Mouse (Mus musculus) embryonic stem cell, embryonic (primary cell): ENCODE measurements around the gene Baiap3.

Experiments used
- CTCF ChIA-PET, 4 experiments: fragments of 300-600 bp in 2 of 4; fragments of 350-600 bp in 2 of 4; sonication (Branson Sonifier 250); formaldehyde crosslinking; loops; one replicate each; lab custom pipeline; 2022; ENCODE audit warnings: inconsistent platforms in 2 of 4; lab: Charles Lee
- POLR2A ChIA-PET, 4 experiments: fragments of 300-600 bp in 2 of 4; fragments of 350-600 bp in 2 of 4; sonication (Branson Sonifier 250); formaldehyde crosslinking; loops; one replicate each; lab custom pipeline; 2022; ENCODE audit warnings: antibody characterized with exemption in 4 of 4, inconsistent platforms in 1 of 4; lab: Charles Lee

The Baiap3 gene

DNA sequence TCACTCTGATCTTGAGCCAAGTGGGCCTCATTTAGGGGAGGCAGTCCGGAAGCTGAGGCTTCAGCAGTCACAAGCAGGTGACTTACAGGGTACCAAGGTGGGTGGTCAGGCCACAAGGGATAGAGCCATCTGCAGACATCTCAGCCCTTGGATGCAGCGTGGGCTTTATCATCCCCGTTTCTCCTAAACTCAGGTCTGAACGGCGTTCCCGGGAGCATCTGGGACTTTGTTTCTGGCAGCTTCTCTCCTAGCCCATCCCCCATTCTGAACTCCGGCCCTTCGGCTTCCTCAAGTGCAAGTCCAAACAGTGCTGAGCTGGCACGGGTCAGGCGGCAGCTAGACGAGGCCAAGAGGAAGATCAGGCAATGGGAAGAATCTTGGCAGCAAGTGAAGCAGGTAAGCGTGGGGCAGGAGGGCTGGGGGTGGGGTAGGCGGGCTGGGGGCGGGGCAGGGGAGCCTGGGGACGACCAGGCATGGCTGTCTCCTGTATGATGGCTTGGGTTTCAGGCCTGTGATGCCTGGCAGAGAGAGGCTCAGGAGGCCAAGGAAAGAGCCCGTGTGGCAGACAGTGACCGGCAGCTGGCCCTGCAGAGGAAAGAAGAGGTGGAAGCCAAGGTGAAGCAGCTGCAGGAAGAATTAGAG is 26.0 kb downstream of the Baiap3 start:
- ChIA-PET POLR2A (interaction anchor here in 3 of 4 experiments (0.9 to 2.2 kb wide), 8 partner anchors 9 to 55 kb away, joined by 3 to 11 read pairs (median 4); partner anchors contain the start of genes Gnptg (in 2 of the 3), Tsr3 (in 2 of the 3) and Gm38655 (in 1 of the 3)), CTCF (interaction anchor here in 1 of 4 experiments (0.8 kb wide), 1 partner anchor 10 kb away, joined by 3 read pairs; the partner anchor contains the start of genes Gnptg and Tsr3)

DNA sequence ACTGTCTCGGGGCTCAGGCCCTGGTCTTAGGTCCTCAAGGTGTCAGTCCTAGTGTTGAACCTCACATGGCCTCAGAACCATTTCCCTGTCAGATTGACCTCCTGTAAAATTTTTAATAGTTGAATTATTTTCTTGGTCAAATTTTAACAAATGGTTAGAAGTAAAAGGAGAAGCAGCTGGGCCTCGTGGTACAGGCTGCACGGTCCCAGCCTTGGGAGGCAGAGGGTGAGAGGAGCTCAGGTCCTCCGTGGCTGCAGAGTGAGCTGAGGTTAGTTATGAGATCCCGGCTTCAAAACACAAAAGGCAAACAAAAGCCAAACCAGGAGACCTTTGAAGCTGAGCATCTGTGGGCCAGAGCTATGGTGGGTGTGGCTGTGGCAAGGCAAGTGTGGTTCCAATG is 28.2 kb downstream of the Baiap3 start:
- CTCF ChIA-PET: no interaction called here
- POLR2A ChIA-PET: interaction anchor here in 1 of 4 experiments (0.7 to 1.7 kb wide), 5 partner anchors 12 to 46 kb away, joined by 3 to 4 read pairs (median 3); partner anchors contain the start of genes Gnptg and Tsr3

DNA sequence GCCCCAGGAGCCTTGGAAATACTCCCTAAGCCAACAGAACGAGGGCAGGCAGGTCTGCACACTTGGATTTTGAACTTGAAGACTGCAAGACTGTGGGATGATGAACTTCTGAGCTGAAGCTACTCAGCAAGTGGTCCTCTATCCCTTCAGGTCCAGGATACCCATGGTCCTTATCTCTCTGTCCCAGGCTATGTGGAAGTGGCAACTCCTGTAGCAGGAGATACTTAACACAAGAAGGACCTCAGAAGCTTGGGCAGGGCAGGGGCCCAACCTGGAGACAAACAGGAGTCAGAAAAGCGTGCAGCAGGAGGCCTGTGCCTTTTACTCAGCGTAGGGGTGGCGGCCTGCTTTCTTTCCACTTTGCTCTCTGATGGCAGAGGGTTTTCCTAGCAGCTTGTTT is 30.5 kb downstream of the Baiap3 start:
- CTCF ChIA-PET: interaction anchor here in 1 of 4 experiments (0.6 kb wide), 1 partner anchor 49 kb away, joined by 4 read pairs; no protein-coding TSS in a partner anchor
- POLR2A ChIA-PET: interaction anchor here in 2 of 4 experiments (0.6 to 2.4 kb wide), 6 partner anchors 12 to 504 kb away, joined by 3 to 7 read pairs (median 5); partner anchors contain the start of genes BC003965 (in 1 of the 2), Gnptg (in 1 of the 2) and Tsr3 (in 1 of the 2)

GRCm38 (mm10) chr17:25224586-25225222 is 31.5 kb downstream of the Baiap3 start:
- ChIA-PET POLR2A (interaction anchor here in 3 of 4 experiments (0.6 to 4.2 kb wide), 10 partner anchors 13 to 503 kb away, joined by 3 to 27 read pairs (median 4); partner anchors contain the start of genes Gnptg (in 2 of the 3), Tsr3 (in 2 of the 3) and Ube2i (in 1 of the 3)), CTCF (interaction anchor here in 2 of 4 experiments (0.5 to 0.6 kb wide), 2 partner anchors 48 to 54 kb away, joined by 3 to 4 read pairs; no protein-coding TSS in a partner anchor)

GRCm38 (mm10) chr17:25222951-25223601 is 33.1 kb downstream of the Baiap3 start:
- ChIA-PET POLR2A (interaction anchor here in 2 of 4 experiments (0.7 to 4.2 kb wide), 8 partner anchors 11 to 721 kb away, joined by 3 to 27 read pairs (median 4); partner anchors contain the start of genes Ube2i (in 2 of the 2), BC003965 (in 1 of the 2), Gnptg (in 1 of the 2) and Nhlrc4 (in 1 of the 2)), CTCF (interaction anchor here in 2 of 4 experiments (0.6 kb wide), 2 partner anchors 116 to 580 kb away, joined by 3 to 12 read pairs; no protein-coding TSS in a partner anchor)

DNA sequence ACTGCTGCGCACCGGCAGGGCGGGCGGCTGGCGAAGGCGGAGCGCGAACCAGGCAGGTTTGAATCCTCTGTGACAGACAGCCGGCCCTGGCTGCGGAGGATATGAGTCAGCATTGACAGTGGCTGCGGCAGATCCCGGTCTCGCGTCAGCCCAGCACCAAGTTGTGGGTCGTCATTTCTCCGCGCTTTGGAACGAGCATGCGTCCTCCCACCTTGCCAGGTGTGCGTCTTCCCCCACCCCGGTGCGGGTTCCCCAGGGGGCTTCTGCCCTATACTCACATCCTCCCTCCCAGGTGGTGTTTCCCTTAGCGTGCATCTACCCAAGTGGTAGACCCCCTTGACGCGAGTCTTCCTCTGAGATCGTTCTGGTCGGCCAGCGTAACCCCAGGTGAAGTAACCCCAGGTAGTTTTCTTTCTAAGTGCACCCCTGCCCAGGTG is 33.6 kb downstream of the Baiap3 start:
- ChIA-PET POLR2A (interaction anchor here in 2 of 4 experiments (0.8 to 4.2 kb wide), 5 partner anchors 18 to 52 kb away, joined by 4 to 27 read pairs (median 8); partner anchors contain the start of genes Ube2i (in 2 of the 2), BC003965 (in 1 of the 2), Gnptg (in 1 of the 2) and Tsr3 (in 1 of the 2)), CTCF (interaction anchor here in 2 of 4 experiments (0.6 kb wide), 2 partner anchors 116 to 581 kb away, joined by 3 to 12 read pairs; no protein-coding TSS in a partner anchor)

GRCm38 (mm10) chr17:25221821-25222503 is 34.2 kb downstream of the Baiap3 start:
- CTCF ChIA-PET: no interaction called here

GRCm38 (mm10) chr17:25220746-25221145 is 35.4 kb downstream of the Baiap3 start:
- POLR2A ChIA-PET: interaction anchor here in 2 of 4 experiments (0.8 to 4.2 kb wide), 10 partner anchors 9 to 269 kb away, joined by 3 to 27 read pairs (median 4); partner anchors contain the start of genes Gnptg (in 1 of the 2), Tsr3 (in 1 of the 2) and Ube2i (in 1 of the 2)
- CTCF ChIA-PET: no interaction called here

More at GRCm38 (mm10) chr17:25221821-25222503, 34.2 kb downstream of the Baiap3 start:
- POLR2A ChIA-PET: interaction anchor here in 3 of 4 experiments (0.6 to 4.2 kb wide), 18 partner anchors 9 to 270 kb away, joined by 3 to 27 read pairs (median 4); partner anchors contain the start of genes Ube2i (in 2 of the 3), BC003965 (in 1 of the 3), Gnptg (in 1 of the 3) and Jpt2 (in 1 of the 3)

DNA sequence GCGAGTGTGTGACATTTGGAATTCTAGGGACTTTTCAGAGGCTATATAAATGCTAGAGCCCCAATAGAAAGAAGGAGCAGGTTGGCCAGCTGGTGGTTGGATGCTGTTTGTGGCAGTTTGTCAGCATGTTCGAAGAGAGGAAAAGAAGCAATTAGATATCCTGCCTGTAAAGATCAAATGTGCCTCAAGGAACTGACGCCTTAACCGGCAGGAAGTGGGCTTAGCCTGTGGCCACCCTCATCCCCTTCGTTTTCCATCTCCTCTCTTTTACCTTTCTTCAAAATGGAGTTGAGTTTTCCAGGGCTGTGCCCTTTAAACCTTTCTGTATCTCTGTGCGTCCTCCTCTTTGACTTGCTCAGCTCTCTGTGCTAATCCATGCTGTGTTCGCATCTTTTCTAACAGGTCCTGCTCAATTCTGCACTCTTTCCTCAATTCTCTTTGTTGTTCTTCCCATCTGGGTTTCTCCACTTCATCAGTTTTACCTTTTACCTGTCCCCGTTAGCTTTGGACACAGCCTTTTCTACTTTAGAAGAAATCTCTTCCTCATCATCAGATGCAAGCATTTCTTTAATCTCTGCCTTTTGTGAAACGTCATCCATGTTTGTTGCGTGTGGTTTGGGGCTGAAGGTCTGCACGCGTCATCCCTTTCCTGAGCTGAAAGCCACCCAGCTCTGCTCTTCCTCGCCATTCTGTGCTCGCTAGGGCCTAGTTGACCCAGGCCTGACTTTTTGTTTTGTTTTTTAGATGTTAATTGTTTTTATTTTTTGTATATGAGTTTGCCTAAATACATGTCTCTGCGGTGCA is 36.5 kb downstream of the Baiap3 start:
- POLR2A ChIA-PET: interaction anchor here in 2 of 4 experiments (1.1 to 1.6 kb wide), 4 partner anchors 10 to 45 kb away, joined by 3 to 4 read pairs (median 3); partner anchors contain the start of genes Gnptg (in 1 of the 2) and Tsr3 (in 1 of the 2)
- CTCF ChIA-PET: no interaction called here

DNA sequence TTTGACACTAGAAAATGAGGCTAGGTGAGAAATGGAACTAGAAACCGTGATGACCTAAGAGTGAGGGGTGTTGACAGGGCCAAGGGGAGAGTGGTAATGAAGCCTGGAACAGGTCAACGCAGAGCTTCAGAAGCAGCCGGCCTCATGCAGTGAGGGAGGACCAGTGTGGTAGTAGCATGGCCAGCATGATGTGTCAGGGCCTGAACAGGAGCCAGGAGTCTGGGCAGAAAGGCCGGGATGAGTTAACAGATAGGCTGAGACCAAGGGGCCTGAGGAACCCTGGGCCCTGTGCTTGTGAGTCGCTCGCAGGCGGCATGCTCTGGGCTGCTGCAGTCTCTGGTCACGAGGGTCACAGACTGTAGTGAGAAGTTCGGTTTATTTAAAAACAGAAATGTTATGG is 37.2 kb downstream of the Baiap3 start:
- CTCF ChIA-PET: no interaction called here
- POLR2A ChIA-PET: interaction anchor here in 2 of 4 experiments (1.3 to 1.6 kb wide), 2 partner anchors 9 to 22 kb away, joined by 3 to 4 read pairs; partner anchors contain the start of genes Gnptg (in 1 of the 2) and Tsr3 (in 1 of the 2)

DNA sequence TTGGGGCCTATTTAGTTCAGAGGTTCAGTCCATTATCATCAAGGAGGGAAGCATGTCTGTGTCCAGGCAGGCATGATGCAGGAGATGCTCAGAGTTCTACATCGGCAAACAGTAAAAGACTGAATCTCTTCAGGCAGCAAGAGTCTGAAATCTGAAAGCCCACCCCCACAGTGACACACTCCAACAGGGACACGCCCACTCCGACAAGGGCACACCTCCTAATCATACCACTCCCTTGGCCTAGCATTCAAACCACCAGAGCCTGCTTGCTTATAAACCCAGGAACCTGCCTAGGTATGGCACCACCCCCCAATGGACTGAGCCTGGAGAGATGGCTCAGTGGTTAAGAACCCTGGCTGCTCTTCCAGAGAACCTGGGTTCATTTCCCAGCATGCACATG is 40.7 kb downstream of the Baiap3 start:
- CTCF ChIA-PET: no interaction called here
- POLR2A ChIA-PET: interaction anchor here in 1 of 4 experiments (0.8 to 1.8 kb wide), 3 partner anchors 12 to 57 kb away, joined by 3 to 4 read pairs (median 3); no protein-coding TSS in a partner anchor

DNA sequence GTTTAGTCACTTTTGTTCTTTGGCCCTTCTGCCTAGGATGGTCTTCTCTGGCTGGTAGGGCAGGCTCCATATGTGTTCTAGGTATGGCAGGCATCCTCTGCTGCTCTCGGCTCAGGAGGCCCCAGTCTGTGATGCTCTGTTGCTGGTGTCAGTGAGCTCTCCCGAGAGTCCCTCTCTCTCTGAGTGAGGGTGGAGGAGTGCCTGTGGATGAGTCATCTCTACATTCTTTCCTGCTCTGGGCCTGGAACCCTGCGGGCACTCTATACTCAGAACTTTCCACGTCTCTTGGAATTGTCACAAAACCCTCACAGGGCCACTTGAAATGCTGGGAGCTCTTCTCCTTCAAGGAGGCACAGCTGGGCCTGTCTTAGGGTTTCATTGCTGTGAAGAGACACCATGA is 44.5 kb downstream of the Baiap3 start:
- CTCF ChIA-PET: no interaction called here
- POLR2A ChIA-PET: interaction anchor here in 1 of 4 experiments (1.4 kb wide), 1 partner anchor 12 kb away, joined by 4 read pairs; no protein-coding TSS in a partner anchor

- ChIA-PET POLR2A (interaction anchor here in 1 of 4 experiments (1.3 kb wide), 1 partner anchor 26 kb away, joined by 3 read pairs; the partner anchor contains the start of gene BC003965), CTCF (no interaction called here)
Observed at GRCm38 (mm10) chr17:25210680-25211466, 45.3 kb downstream of the Baiap3 start.

DNA sequence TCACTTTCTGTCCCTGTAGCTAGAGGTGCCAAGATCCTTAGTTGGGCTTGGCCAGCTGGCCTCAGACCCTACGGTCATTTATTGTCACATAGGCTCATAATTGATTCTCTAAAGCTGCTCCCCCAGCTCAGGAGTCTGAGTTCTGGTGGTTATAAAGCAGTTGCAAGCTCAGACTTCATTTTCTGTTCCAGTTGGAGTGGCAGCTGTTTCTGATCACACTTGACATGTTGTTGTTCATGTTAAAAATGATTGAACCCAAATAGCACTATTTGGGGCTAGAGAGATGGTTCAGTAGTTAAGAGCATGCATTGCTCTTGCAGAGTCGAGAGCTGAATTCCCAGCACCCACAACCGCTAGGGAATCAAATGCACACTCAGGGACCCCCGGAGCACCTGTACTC is 46.2 kb downstream of the Baiap3 start:
- ChIA-PET POLR2A (interaction anchor here in 3 of 4 experiments (0.6 to 1.6 kb wide), 5 partner anchors 10 to 526 kb away, joined by 3 read pairs; partner anchors contain the start of genes BC003965 (in 1 of the 3), Mslnl (in 1 of the 3) and Unkl (in 1 of the 3)), CTCF (no interaction called here)

DNA sequence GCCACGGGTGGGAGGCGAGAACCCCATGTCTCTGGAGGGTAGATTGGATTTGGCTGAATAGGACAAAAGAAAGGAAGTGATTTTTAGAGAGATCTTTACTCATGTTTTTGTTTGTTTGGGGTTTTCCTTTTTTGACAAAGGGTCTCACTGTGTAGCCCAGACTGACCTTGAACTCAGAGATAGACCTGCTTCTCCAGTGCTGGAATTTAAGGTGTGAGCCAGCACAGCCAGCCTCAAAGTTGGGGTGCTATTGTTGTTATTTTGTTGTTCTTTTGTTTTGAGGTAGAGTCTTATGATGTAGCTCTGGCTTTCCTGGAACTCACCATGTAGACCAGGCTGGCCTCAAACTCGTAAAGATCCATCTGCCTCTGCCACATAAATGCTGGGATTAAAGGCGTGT is 53.8 kb downstream of the Baiap3 start:
- POLR2A ChIA-PET: interaction anchor here in 2 of 4 experiments (0.6 to 1.4 kb wide), 5 partner anchors 9 to 243 kb away, joined by 3 to 4 read pairs (median 3); partner anchors contain the start of gene BC003965 (in 1 of the 2)
- CTCF ChIA-PET: interaction anchor here in 1 of 4 experiments (0.6 kb wide), 1 partner anchor 25 kb away, joined by 5 read pairs; no protein-coding TSS in a partner anchor
